Mouse (Mus musculus) bone marrow, adult 2 months (tissue): Measurements from ENCODE around the gene Ppt1. TPM values are rescaled to one million over a fixed set of nuclear protein-coding genes. Genes with fewer than 3 reads are reported as not detected.
"Not testable (repeated sequence)": the region's sequence is repeated elsewhere in the genome, so short reads cannot be mapped to it uniquely, and the experiment has no call there.

Experiments used
- H3K27ac ChIP-seq: fragments of 200-500 bp; 2 replicates; pipeline ENCODE4 v1.5.1; 2012; ENCODE audit warnings: low read depth, mild to moderate bottlenecking, control low read depth, inconsistent platforms, low read length; ENCODE audit not compliant: control insufficient read depth, poor library complexity, insufficient read depth
- H3K4me1 ChIP-seq: fragments of 200-500 bp; 2 replicates; pipeline ENCODE4 v1.6.1; 2011; ENCODE audit warnings: low read length; ENCODE audit not compliant: control insufficient read depth, insufficient read depth
- H3K4me3 ChIP-seq: fragments of 200-500 bp; replicated peaks from 2 replicates; pipeline ENCODE3; 2011; ENCODE audit warnings: mild to moderate bottlenecking, low read depth, low read length, control low read depth; ENCODE audit not compliant: control insufficient read depth
- CTCF ChIP-seq: fragments of 200-500 bp; IDR thresholded peaks from 2 replicates; pipeline ENCODE4 v1.5.1; 2011; ENCODE audit warnings: low read length, control low read depth; ENCODE audit not compliant: control insufficient read depth, insufficient read depth
- POLR2A ChIP-seq: fragments of 200-500 bp; IDR thresholded peaks from 2 replicates; pipeline ENCODE4 v1.6.1; 2011; ENCODE audit warnings: low read depth, mild to moderate bottlenecking, control low read depth, low read length, borderline replicate concordance; ENCODE audit not compliant: control insufficient read depth
- whole genome bisulfite sequencing: fragments of 180-500 bp; shearing (Covaris S2); methylation state at CpG from one replicate; pipeline ENCODE4 v1.1.7; 2018; 5-methylcytosine and 5-hydroxymethylcytosine counted together
- polyA plus RNA-seq: library from polyadenylated mRNA; stranded (reverse); fragments of >200 nt; gene quantifications from 2 replicates; pipeline ENCODE4 v1.2.4, GENCODE M21; 2011; ENCODE audit warnings: low replicate concordance; ENCODE audit not compliant: missing spikeins, insufficient read depth, insufficient read length

Gene Ppt1
- polyA plus RNA-seq: 13.0 and 21.9 TPM in 2 replicates

- no peak within 1 kb of the TSS for H3K27ac ChIP-seq
- TF ChIP-seq CTCF: peak; percentile 46; the same call in 1 of the 2 replicates
- peak; percentile 77; the same call in 1 of the 2 replicates for TF ChIP-seq POLR2A
- peaks cover 3% of the 10 kb centered on the region for H3K4me1 ChIP-seq
- peak within 1 kb of the TSS; percentile 86 for H3K4me3 ChIP-seq
- 2% methylated on average over 31 of the region's 31 CpGs for WGBS
Measured at GRCm38 (mm10) chr4:122835530-122836402, at the start of gene Ppt1. Gene Ppt1, plus strand, starts transcription at chr4:122836242.

- H3K4me3 ChIP-seq: no peak overlapping the region
- no peaks in the 10 kb centered on the region for H3K4me1 ChIP-seq
- no peak overlapping the region for H3K27ac ChIP-seq
- TF ChIP-seq POLR2A (no peak), CTCF (no peak)
- WGBS: 62% methylated on average over 4 of the region's 4 CpGs
Measured at GRCm38 (mm10) chr4:122789335-122790089, 46.5 kb upstream of the Ppt1 start.

- no peaks in the 10 kb centered on the region for H3K4me1 ChIP-seq
- no peak overlapping the region for H3K27ac ChIP-seq
- 24% methylated on average over 4 of the region's 4 CpGs for WGBS
- H3K4me3 ChIP-seq: no peak overlapping the region
- peak; percentile 95 for TF ChIP-seq CTCF
- TF ChIP-seq POLR2A: no peak
Measured at GRCm38 (mm10) chr4:122808108-122808507, 27.9 kb upstream of the Ppt1 start.

- WGBS: 7% methylated on average over 1 of the region's 1 CpGs
- H3K4me3 ChIP-seq: no peak overlapping the region
- H3K4me1 ChIP-seq: no peaks in the 10 kb centered on the region
- TF ChIP-seq CTCF: no peak
- no peak for TF ChIP-seq POLR2A
- no peak overlapping the region for H3K27ac ChIP-seq
Measured at GRCm38 (mm10) chr4:122811180-122811579, 24.9 kb upstream of the Ppt1 start.

GRCm38 (mm10) chr4:122811824-122812223 is 24.2 kb upstream of the Ppt1 start:
- WGBS: 24% methylated on average over 2 of the region's 2 CpGs
- TF ChIP-seq CTCF: no peak
- TF ChIP-seq POLR2A: no peak
- H3K4me3 ChIP-seq: no peak overlapping the region
- H3K27ac ChIP-seq: no peak overlapping the region
- H3K4me1 ChIP-seq: no peaks in the 10 kb centered on the region

- WGBS: 73% methylated on average over 1 of the region's 1 CpGs
- no peak overlapping the region for H3K4me3 ChIP-seq
- TF ChIP-seq POLR2A (no peak), CTCF (no peak)
Measured at GRCm38 (mm10) chr4:122816202-122816601, 19.8 kb upstream of the Ppt1 start.

GRCm38 (mm10) chr4:122820941-122821340 is 15.1 kb upstream of the Ppt1 start:
- not testable (repeated sequence) for H3K4me3 ChIP-seq, H3K27ac ChIP-seq, H3K4me1 ChIP-seq
- WGBS: 55% methylated on average over 10 of the region's 10 CpGs

More at GRCm38 (mm10) chr4:122816202-122816601, 19.8 kb upstream of the Ppt1 start:
- H3K4me1 ChIP-seq: no peaks in the 10 kb centered on the region
- no peak overlapping the region for H3K27ac ChIP-seq

GRCm38 (mm10) chr4:122827651-122828050 is 8.4 kb upstream of the Ppt1 start:
- TF ChIP-seq CTCF (no peak), POLR2A (no peak)

More at GRCm38 (mm10) chr4:122827651-122828050, 8.4 kb upstream of the Ppt1 start:
- Histone ChIP-seq H3K4me1 (no peaks in the 10 kb centered on the region), H3K27ac (no peak overlapping the region), H3K4me3 (no peak overlapping the region)
